Mouse (Mus musculus): ENCODE data around the gene Pear1. TPM values are rescaled to one million over a fixed set of nuclear protein-coding genes. Genes with fewer than 3 reads are reported as not detected.
A peak's percentile ranks its signal among the peaks of the same experiment; 100 is the strongest.

The Pear1 gene
- total and polyA plus RNA-seq, 3 experiments: 0.20 to 1.2 (median 0.46) TPM

DNA sequence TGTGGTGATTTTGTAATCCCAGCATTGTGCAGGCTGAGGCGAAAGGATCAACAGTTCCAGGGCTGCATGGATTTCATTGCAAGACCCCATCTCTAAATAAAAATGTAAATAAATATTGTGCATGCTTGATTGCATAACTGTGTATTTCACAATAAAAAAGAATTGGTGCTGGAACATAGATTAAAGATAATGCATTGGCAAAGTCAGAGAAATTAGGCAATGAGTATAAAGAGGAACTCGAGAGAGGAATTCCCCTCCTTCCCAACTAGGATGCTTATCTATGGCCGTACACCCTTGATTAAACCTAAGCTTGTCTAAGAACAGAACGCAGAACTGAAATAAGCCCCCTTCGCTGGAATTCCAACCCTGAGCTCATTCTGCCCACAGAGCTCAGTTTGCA is 39.0 kb downstream of the Pear1 start:
- no peak for DNase-seq (ENCODE audit: extremely low read depth)
- Histone ChIP-seq H3K9ac (ENCODE audit: insufficient read depth, low read depth) (no peak overlapping the region), H3K4me1 (ENCODE audit: control insufficient read depth in 1 of 2, insufficient read depth in 2 of 2) (peaks cover 7 to 23% of the 10 kb centered on the region in 2 experiments), H3K79me2 (replicated peaks; ENCODE audit: control insufficient read depth, extremely low read depth, insufficient read depth, poor library complexity, severe bottlenecking) (no peaks in the 10 kb centered on the region), H3K27ac (ENCODE audit: insufficient read depth, low read depth) (no peak overlapping the region), H3K36me3 (replicated peaks in 1 of 2; ENCODE audit: control insufficient read depth in 1 of 2, insufficient read depth in 1 of 2, low read length in 1 of 2) (no peaks in the 10 kb centered on the region), H3K4me3 (replicated peaks in 1 of 3; ENCODE audit: low read depth in 2 of 3, low read length in 2 of 3, poor library complexity in 1 of 3) (no peak overlapping the region), H3K27me3 (replicated peaks) (peaks cover 93% of the 10 kb centered on the region), H3K4me2 (ENCODE audit: insufficient read depth, low read depth, poor library complexity, severe bottlenecking) (no peak overlapping the region), H3K9me3 (replicated peaks; ENCODE audit: low read length) (no peaks in the 10 kb centered on the region)
- TF ChIP-seq RCOR1 (conservative IDR thresholded peaks at IDR 0.05; ENCODE audit: low read depth, low read length) (no peak), USF2 (conservative IDR thresholded peaks at IDR 0.05; ENCODE audit: low read depth, low read length) (no peak), GABPA (IDR thresholded peaks at IDR 0.05; ENCODE audit: insufficient replicate concordance, low read depth, low read length) (no peak), SMC3 (IDR thresholded peaks at IDR 0.05; ENCODE audit: low read depth, low read length) (no peak), TCF12 (IDR thresholded peaks at IDR 0.05; ENCODE audit: low read depth, low read length) (no peak), CHD1 (IDR thresholded peaks at IDR 0.05; ENCODE audit: low read depth, low read length) (no peak), ZC3H11A (IDR thresholded peaks at IDR 0.05; ENCODE audit: low read depth, low read length) (no peak), POLR2A (IDR thresholded peaks at IDR 0.05; ENCODE audit: low read depth, low read length) (no peak), EP300 (IDR thresholded peaks at IDR 0.05; ENCODE audit: low read length) (no peak), NELFE (IDR thresholded peaks at IDR 0.05; ENCODE audit: low read depth, low read length) (no peak), BHLHE40 (IDR thresholded peaks at IDR 0.05; ENCODE audit: low read depth, low read length) (no peak), E2F4 (IDR thresholded peaks at IDR 0.05; ENCODE audit: insufficient replicate concordance, low read depth, low read length) (no peak), PAX5 (IDR thresholded peaks at IDR 0.05; ENCODE audit: low read length) (no peak)
- dilution Hi-C loops (cut with MboI; ENCODE audit: extremely low pct_ligation_motif_present, extremely low pct_unique_long_range_greater_than_20kb, low sequenced_read_pairs): no loop called here
- in situ Hi-C loops (cut with MboI; ENCODE audit: low pct_ligation_motif_present, low pct_unique_long_range_greater_than_20kb, low sequenced_read_pairs): no loop called here

DNA sequence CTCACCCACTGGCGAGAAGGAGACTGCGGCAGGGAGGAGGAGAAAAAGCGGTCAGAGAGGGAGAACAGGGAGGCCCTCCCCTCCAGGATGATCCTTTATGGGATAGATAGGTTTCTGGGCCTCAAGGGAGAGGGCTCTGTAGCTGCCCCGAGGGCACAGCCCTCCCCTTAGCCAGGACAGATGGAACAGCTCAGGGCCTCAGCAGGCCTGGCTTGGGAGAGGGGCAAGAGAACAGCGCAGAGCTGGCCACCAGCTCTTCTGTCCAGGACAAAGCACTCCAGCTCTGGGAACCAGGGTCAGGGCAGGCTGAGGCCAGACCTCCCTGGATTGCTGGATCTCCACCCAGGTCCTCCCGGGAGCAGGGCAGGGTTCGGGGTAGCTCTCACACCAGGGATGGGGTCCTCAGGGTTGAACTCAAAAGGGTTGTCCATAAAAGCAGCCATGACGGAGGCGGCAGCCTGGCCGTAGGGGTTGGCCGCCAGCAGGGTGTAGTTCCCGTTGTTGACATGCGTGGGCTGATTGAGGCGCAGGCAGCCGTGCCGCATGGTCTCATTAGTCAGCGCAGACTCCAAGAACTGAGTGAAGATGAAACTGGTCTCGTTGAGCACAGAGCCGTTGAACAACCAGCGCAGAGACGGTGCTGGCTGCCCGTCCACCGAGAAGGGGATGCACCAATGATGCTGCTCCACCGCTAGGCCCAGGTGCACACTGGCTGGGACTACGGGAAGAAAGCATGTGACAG is 40.7 kb downstream of the Pear1 start:
- Histone ChIP-seq H3K9ac (ENCODE audit: insufficient read depth, low read depth) (no peak overlapping the region), H3K9me3 (replicated peaks; ENCODE audit: low read length) (no peaks in the 10 kb centered on the region), H3K27ac (ENCODE audit: insufficient read depth, low read depth) (no peak overlapping the region), H3K27me3 (replicated peaks) (peaks cover 89% of the 10 kb centered on the region), H3K4me3 (replicated peaks in 1 of 3; ENCODE audit: low read depth in 2 of 3, low read length in 2 of 3, poor library complexity in 1 of 3) (peak overlapping the region in 2 of 3 experiments; percentile 17 to 30), H3K4me2 (ENCODE audit: insufficient read depth, low read depth, poor library complexity, severe bottlenecking) (no peak overlapping the region), H3K36me3 (replicated peaks in 1 of 2; ENCODE audit: control insufficient read depth in 1 of 2, insufficient read depth in 1 of 2, low read length in 1 of 2) (no peaks in the 10 kb centered on the region), H3K79me2 (replicated peaks; ENCODE audit: control insufficient read depth, extremely low read depth, insufficient read depth, poor library complexity, severe bottlenecking) (no peaks in the 10 kb centered on the region), H3K4me1 (ENCODE audit: control insufficient read depth in 1 of 2, insufficient read depth in 2 of 2) (peaks cover 7 to 21% of the 10 kb centered on the region in 2 experiments)
- dilution Hi-C loops (cut with MboI; ENCODE audit: extremely low pct_ligation_motif_present, extremely low pct_unique_long_range_greater_than_20kb, low sequenced_read_pairs) (no loop called here), in situ Hi-C loops (cut with MboI; ENCODE audit: low pct_ligation_motif_present, low pct_unique_long_range_greater_than_20kb, low sequenced_read_pairs) (loop anchor here (5.0 kb wide), 1 partner anchor 34 kb away; no protein-coding TSS in a partner anchor)
- peak; percentile 75 for DNase-seq (ENCODE audit: extremely low read depth)
- TF ChIP-seq MAFK (IDR thresholded peaks at IDR 0.05; ENCODE audit: insufficient replicate concordance, low read length): no peak
- no peak for TF ChIP-seq KAT2A (IDR thresholded peaks at IDR 0.05; ENCODE audit: insufficient replicate concordance, low read length)
- 0 out of 2 replicates have a peak, but pooled peaks have one; percentile 27 for TF ChIP-seq MEF2A (IDR thresholded peaks at IDR 0.05; ENCODE audit: borderline replicate concordance, low read depth, low read length)
- TF ChIP-seq TCF12 (IDR thresholded peaks at IDR 0.05; ENCODE audit: low read depth, low read length): peak; percentile 67; the same call in 1 of the 2 replicates
- no peak for TF ChIP-seq RAD21 (IDR thresholded peaks at IDR 0.05; ENCODE audit: low read depth, low read length)
- TF ChIP-seq JUND (conservative IDR thresholded peaks at IDR 0.05; ENCODE audit: low read depth, low read length): no peak
- no peak for TF ChIP-seq PAX5 (IDR thresholded peaks at IDR 0.05; ENCODE audit: low read length)
- no peak for TF ChIP-seq CHD1 (IDR thresholded peaks at IDR 0.05; ENCODE audit: low read depth, low read length)
- TF ChIP-seq MXI1 (IDR thresholded peaks at IDR 0.05; ENCODE audit: low read depth, low read length): peak; percentile 73; the same call in 1 of the 2 replicates
- no peak for TF ChIP-seq MYC (IDR thresholded peaks at IDR 0.05; ENCODE audit: low read depth, low read length)
- TF ChIP-seq USF1 (IDR thresholded peaks at IDR 0.05; ENCODE audit: low read depth, low read length): 0 out of 2 replicates have a peak, but pooled peaks have one; percentile 42
- TF ChIP-seq RCOR1 (conservative IDR thresholded peaks at IDR 0.05; ENCODE audit: low read depth, low read length): no peak
- no peak for TF ChIP-seq MAZ (IDR thresholded peaks at IDR 0.05; ENCODE audit: low read depth, low read length)
- peak; percentile 61; the same call in 1 of the 2 replicates for TF ChIP-seq MAX (IDR thresholded peaks at IDR 0.05; ENCODE audit: low read length)
- peak; percentile 55; the same call in 1 of the 2 replicates for TF ChIP-seq IRF4 (IDR thresholded peaks at IDR 0.05; ENCODE audit: low read depth, low read length)
- TF ChIP-seq ZNF384 (IDR thresholded peaks at IDR 0.05; ENCODE audit: low read depth, low read length): no peak
- no peak for TF ChIP-seq USF2 (conservative IDR thresholded peaks at IDR 0.05; ENCODE audit: low read depth, low read length)
- no peak for TF ChIP-seq JUN (IDR thresholded peaks at IDR 0.05; ENCODE audit: insufficient read depth, low read depth, low read length)
- TF ChIP-seq SIN3A (IDR thresholded peaks at IDR 0.05; ENCODE audit: low read length): no peak
- TF ChIP-seq NRF1 (IDR thresholded peaks at IDR 0.05; ENCODE audit: low read depth, low read length): peak; percentile 81
- no peak for TF ChIP-seq ZMIZ1 (IDR thresholded peaks at IDR 0.05; ENCODE audit: low read depth, low read length)
- no peak for TF ChIP-seq E2F4 (IDR thresholded peaks at IDR 0.05; ENCODE audit: insufficient replicate concordance, low read depth, low read length)
- TF ChIP-seq NELFE (IDR thresholded peaks at IDR 0.05; ENCODE audit: low read depth, low read length): no peak
- TF ChIP-seq ZC3H11A (IDR thresholded peaks at IDR 0.05; ENCODE audit: low read depth, low read length): no peak
- no peak; the same call in 1 of the 2 replicates for TF ChIP-seq HCFC1 (IDR thresholded peaks at IDR 0.05; ENCODE audit: low read depth, low read length)

Data from CH12.LX (cell line).